Mouse (Mus musculus) kidney, postnatal 4 days (tissue): ENCODE data around the gene Gga1.

Experiments used
- DNase-seq, 2 experiments: peaks; one replicate each; pipeline ENCODE4 v3.0.0; 2021; ENCODE audit warnings: mixed read lengths in 2 of 2

Gga1 gene

DNA sequence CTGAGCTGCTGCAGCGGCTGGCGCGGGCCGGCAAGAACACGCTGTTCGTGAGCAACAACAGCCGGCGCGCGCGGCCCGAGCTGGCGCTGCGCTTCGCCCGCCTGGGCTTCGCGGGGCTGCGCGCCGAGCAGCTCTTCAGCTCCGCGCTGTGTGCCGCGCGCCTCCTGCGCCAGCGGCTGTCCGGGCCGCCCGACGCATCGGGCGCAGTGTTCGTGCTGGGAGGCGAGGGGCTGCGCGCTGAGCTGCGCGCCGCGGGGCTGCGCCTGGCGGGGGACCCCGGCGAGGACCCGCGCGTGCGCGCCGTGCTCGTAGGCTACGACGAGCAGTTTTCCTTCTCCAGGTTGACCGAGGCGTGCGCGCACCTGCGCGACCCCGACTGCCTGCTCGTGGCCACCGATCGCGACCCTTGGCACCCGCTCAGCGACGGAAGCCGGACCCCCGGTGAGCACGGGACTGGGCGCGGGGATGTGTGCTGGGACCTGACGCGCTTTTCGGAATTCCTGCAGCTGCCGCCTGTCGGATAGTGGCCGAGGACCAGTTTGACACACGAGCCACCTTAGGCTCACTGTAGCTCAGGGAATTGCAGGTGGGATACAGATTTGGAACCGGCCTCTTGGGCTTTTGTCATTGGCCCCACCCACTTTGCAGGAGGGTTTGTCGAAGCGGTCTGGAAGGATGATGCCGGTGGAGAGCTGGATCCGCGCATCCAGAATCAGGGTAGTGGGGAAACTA is 37.3 kb downstream of the Gga1 start:
- DNase-seq, result peak in 1 of 2 experiments; percentile 53

DNA sequence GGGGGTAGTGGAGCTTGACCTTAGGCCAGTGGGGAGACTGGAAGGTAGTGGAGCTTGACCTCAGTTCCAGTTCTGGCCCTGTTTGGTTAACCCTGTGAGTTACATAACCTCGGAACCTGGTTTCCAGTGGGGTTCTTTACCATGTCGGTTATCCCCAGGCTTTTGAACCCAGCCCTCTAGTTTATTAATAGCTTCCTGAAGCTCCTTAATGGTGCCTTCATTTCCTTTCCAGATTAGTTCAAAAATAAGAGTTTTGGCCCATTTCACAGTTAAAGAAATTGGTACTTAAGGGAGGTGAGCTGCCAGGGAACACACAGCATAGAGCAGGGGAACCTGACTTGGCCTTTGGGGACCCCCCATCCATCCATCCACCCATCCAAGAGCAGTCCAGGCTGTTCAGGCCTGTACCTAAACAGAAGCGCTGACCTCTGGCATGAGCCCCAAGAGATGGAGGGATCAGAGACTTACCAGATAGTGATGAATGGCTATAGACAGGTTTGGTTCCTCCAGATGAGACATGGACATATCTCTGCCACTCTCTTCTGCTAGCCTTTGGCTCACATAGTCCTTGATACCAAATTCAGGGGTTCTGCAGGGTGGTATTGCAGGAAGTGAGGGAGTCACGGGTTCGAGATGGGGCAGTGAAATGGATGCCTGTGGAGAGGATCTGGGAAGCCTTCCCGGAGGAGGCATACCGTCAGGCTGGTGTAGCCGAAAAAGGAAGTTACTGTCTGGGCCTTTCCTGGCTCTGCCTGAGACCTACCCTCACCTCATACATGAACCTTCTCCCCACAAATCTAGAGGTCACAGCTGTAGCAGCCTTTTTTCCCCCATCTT is 38.1 kb downstream of the Gga1 start:
- no peak for DNase-seq

DNA sequence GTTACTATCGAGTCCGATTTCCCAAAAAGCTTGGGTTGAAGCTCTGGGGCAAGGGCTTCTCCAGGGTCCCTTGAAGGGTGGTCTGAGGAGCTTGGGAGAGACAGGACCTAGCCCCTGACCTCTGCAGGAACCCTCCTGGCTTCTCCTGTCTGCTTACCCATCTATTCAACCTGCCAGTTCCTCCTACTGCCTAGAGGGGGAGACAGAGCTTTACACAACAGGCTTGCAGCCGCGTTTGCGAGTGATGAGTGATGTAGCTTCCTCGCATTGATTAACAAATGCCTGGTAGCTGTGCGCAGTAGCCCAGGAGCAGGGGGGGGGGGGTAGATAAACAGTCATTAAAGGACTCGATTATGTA is 38.6 kb downstream of the Gga1 start:
- peak; percentile 70 to 83 for DNase-seq

DNA sequence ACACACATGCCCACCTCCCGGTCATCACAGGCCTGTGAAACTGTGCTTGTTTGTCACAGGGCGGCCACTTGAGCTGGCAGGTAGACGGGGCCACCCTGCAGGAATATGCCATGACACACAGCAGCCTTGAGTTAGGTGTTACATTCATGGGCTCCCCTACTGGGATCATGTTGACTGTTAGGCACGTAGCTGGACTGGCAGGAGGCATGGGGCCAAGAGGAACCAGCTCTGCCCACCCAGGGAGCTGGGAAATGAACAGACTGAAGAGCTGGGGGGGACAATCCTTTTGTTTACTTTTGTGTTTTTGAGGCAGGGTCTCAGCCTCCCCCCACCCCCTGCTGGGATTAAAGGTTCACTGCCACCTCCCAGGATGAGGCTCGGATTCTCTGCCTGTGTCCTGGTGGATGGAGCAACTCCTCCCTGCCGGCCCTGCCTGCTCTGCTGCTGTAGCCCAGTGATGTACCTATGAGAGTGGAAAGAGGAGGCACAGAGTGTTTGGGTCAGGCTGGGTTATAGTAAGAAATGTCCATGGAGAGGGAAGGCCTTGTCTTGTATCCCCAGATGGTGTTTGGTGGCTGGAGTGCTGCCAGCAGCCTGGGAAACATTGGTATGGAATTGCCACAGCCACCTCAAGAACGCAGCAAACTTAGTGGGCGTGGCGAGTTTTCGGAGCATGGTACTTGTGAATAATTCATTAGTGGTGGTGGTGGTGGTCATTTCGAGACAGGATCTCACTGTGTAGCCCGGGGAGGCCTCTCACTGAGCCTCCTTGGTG is 39.2 kb downstream of the Gga1 start:
- peak; percentile 40 to 56 for DNase-seq

DNA sequence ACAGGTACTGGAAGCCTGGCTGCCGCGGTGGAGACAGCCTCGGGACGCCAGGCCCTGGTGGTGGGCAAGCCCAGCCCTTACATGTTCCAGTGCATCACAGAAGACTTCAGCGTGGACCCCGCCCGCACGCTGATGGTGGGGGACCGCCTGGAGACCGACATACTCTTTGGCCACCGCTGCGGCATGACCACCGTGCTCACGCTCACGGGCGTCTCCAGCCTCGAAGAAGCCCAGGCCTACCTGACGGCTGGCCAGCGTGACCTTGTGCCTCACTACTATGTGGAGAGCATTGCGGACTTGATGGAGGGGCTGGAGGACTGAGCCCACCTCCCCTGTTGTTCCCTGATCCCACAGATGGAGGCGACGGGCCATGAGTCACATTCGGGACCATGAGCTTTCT is 41.1 kb downstream of the Gga1 start:
- DNase-seq, result peak; percentile 27 to 30

DNA sequence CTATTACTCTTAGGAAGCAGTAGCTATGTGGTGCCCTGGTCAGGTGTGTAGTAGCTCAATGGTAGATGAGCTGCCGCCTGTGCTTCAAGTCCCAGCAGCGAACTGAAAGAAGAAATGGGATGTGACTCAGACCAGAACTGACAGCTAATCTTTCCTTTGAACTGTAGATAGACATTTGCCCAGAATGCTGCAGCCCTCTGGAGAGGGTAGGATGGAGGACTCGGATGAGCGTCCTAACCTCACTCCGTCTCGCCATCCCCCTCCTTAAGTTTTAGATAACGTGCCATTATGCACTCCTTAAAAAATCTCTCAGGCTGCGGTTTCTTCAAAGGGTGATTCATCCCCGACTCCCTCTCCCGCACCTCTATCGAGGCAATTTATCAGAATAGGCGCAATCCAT is 42.9 kb downstream of the Gga1 start:
- DNase-seq, result no peak

DNA sequence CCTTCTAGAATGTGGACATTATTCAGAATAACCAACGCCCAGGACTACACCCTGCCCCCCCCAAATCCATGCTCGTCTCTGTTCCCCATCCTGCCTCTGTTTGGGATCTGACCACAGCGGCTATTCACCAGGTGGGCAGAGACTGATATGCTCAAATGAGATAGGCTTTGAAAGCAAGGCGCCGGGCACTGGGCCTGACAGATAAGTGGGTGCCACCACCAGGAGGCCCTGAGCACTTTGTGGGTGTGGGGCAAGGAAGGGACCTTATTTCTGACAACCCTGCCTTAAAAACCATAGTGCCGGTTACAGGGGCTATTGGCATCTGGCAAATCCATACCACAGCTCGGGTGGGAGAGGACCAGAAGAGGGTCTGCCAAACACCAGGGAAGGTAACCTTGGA is 45.7 kb downstream of the Gga1 start:
- no peak for DNase-seq

DNA sequence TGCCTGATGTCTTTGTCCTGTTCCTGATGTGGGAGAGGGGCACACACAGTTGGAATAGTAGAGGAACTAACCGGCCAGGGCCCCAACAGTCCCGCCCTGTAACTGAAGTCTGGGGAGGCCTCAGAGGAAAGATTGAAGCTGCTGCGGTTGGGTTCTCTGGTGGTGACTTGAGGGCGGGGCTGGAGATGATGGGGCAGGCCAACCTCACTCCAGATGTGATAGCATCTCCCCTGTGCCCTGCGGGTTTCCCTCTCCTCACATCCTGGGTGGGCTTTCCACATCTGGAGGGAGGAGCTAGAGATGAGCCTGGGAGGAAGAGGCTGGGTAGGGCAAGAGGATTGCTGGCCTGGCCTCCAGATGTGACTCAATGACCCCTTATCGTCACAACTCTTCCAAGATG is 46.6 kb downstream of the Gga1 start:
- DNase-seq, result no peak

DNA sequence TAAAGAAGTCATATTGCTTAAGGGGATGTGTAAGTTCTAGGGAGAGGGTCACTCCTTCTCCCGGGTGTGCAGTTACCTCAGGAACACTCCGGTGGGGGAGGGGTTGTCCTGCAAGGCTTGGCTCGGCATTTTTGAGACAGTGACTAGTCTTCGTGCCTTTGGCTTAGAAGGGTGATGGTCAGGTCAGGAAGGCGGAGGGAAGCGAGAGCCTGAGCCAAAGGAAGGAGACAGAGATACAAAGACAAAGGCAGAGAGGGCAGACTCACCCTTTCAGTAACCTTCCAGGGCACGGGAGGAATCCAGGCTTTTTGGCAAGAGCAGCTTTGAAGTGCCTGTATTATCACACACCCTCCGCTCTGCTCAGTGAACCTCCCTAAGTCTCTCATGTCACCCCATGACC is 48.1 kb downstream of the Gga1 start:
- peak; percentile 37 to 48 for DNase-seq

DNA sequence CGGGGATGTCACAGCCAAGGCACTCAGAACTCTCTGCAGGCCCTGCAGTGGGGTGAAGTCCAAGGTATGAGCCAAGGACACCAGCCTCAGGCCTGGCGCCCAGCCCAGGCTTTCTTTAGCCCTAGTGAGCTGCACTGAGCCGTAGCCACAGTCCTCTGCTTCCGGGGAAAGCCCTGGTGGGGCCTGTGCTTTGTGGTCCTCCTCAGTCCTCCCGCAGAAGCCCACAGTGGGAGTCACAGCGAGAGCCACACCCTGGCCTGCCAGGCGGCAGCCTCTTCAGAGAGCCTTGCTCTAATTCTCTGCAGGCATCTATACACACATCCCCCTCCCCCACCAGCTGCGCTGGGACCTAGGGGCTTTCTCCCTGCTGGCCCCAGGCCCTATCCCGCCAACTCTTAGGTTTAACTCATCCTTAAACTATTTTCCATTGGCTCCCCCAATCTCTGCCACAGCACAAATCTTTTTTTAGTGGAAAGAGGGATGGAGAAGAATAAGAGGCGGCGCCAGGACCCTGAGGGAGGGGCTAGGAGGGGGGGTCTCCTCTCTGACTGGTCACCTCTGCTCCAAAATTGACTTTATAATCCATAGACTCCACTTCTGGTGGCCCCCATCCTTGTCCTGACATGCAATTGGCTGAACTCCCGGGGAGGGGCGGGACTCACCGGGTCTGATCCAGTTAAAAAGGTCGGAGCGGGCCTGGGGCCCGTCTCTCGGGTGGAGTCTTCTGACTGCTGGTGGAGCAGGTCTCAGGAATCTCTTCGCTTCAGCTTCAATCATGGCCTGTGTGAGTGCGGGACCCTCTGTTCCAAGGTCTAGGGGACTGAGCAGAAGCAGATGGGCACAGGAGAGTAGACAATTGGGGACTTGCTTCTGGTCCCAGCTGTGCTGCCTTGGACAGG is 49.3 kb downstream of the Gga1 start, which contains the start of gene Lgals1:
Gene Lgals1, plus strand, starts transcription at position 705 of the 899 bp plus-strand sequence.
- peak; percentile 91 to 95 for DNase-seq

DNA sequence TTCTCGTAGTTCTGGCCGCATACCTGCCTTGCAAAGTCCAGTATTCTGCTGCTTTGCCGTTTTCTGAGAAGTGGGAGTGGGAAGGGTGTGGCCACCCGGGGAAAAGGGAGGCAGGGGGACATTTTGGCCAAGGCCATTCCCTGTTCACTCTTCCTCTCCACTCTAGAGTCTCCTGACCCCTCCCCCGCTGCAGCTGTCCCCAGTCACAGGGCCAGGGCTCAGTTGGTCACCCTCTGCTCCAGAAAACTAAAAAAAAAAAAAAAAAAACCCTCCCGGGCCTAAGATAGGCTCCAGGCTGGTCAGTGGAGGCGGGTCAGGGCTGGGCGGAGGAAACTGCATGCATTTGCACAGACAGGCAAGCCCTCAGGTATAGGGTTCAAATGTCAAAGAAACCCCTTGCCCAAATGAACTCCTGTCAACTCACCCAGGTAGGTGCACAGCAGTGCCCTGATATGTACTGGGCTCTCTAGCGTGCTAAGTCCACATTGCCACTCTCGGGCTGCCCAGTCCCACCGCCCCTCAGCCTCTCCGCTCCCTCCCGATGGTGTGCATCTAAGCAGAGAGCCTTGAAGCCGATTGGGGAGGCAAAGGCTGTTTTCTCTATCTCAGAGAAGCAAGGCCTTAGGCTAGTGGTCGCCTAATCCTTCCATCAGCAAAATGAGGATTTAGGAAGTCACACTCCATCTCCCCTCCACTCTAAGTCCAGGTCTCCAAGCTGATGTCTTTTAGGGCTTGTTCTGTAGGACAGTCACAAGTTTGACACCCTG is 50.2 kb downstream of the Gga1 start:
- DNase-seq, result peak; percentile 57 to 71

DNA sequence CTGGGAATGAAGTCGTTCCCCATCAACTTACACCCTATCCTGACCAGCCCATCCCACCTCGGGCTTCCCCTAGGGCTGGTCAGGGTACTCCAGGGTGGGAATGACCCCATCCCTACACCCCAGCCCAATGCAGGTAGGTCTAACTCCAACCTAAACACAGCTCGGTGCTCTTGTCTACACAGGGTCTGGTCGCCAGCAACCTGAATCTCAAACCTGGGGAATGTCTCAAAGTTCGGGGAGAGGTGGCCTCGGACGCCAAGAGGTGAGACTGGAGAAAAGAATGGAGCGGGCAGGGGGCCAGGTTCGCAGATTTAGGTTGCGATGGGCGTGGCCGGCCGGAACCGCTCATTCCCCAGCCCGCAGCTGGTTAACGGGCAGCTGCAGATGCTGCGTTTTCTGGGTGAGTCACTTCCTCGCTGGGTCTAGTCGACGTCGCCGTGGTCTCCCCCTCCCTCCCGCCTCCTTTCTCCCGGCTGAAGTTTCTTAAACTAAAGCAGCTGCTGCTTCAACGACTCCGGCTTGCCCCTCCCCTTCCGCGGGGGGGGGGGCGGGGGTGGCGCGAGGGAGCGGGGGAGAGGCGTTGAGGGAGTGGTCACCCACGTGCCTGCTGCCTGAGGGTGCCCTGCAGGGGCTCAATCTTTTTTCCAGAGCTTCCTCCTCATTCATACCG is 50.9 kb downstream of the Gga1 start:
- peak; percentile 84 to 91 for DNase-seq

DNA sequence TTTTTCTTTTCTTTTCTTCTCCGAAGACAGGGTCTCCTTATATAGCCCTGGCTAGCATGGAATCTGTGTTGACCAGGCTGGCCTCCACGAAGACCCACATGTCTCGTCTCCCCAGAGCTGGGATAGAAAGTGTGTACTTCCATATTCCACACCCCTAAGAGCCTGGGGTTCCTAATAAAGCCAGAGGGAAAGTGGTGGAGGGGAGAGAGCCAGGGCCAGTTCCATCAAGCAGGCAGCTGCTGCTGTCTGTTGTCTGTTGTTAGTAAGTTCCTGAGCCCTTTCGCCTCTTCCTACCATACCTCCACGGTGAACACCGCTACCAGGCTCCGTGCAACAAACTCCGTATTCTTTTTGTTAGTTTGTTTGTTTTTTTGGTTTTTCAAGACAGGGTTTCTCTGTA is 51.5 kb downstream of the Gga1 start:
- no peak for DNase-seq

DNA sequence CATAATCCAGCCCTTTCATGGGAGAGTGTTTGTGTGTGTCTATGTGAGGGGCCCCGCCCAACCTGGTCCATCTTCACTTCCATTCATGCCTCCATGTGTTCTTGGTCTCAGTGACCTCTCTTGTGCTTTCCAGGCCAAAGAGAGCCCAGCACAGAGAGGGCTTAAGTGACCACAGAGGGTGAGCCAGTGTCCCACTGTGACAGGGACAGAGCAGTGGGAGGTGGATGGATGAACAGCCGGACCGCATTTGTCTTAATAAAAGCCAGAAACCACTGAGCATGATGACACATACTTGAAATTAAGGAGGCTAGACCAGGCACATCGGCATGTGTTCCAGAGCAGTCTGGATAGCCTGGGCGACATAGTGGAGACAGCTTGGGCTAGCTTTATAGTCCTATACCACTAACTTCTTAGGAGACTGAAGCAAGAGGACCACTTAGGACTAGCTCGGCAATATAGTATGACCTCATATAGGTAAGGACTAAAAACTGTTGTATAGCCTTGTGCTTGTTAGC is 53.3 kb downstream of the Gga1 start:
- DNase-seq, result no peak

DNA sequence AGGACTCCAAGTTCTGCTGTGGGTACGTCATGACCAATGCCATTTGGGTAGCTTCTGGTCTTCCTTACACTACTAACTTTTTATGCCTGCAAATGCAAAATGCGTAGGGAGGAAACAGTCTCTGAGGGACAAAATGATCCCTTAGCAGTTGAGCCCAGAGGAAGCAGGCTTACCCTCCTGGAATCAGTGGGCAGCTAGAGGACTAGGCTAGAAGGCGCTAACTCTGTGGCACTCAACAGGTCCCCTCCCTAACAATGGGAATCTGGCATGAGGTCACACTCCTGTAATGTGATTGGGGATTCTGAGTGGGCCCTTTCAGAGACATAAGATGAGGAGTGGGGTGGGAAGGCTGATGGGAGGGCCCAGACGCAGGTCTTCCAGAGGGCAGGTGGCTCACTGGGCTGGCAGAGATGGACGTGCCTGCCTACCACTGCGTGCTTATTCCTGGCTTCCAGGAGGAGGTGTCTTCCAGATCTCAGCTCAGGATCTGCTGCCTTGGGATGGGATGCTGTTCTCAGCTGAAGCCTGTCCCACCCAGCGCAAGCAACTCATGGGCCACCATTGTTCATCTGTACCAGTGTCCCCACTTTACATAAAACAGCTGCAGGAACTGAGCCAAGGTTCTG is 53.9 kb downstream of the Gga1 start:
- no peak for DNase-seq

DNA sequence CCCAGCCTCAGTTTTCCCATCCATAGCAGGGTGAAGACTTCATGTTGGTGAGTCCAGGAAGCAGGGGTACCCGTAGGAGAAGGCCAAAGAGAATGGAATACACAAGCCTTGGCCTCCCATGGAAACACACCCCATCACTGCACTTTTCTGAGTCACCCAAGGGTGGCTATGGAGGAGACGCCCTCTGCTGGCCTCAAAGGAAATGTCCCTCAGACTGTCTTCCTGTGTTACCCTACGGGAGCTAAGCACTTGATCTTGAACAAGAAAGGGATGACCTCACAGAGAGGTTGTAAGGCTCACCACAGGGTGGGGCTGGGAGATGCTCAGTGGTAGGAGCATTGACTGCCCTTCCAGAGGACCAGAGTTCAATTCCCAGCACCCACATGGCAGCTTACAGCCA is 54.6 kb downstream of the Gga1 start:
- peak; percentile 62 to 74 for DNase-seq

DNA sequence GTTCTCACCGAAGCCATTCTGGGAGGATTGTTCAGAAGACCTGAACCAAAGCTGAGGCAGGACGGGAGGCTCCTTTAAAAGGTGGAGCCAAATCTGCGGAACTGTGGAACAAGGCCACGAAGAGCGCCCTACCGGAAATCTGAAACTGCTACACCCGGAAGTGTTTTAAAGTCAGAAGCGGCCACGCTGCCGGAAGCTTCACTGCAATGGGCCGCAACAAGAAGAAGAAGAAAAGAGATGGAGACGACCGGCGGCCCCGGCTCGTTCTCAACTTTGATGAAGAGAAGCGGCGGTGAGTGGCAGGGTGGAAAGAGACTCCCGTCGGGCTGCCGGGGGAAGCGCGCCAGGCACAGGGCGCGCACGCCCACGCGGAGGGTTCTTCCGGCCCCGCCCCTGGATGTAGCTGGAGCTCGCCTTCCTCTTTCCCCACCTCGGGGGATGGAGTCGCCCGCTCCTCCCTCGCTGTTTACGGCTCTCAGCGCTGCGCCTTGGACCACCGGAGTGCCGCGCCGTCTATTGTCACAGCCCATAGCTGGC is 57.9 kb downstream of the Gga1 start, which contains the start of gene Nol12:
Gene Nol12, plus strand, starts transcription at position 150 of the 537 bp plus-strand sequence.
- DNase-seq, result peak; percentile 83 to 89

DNA sequence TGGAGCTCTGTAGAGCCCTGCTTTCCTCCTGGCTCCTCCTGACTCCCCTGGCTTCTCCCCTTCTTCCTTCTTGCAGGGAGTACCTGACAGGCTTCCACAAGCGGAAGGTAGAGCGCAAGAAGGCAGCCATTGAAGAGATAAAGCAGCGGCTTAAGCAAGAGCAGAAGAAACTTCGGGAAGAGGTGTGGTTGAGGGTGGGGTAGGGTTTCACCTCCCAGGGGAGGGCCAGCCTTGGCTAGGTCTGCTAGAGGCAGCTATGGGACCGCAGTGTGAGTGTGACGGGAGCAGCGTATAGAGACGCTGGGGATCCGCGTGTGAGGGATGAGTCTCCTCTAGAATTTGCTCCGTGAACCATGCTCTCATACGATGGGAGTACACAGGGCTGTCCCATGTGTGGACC is 59.4 kb downstream of the Gga1 start:
- DNase-seq, result no peak

DNA sequence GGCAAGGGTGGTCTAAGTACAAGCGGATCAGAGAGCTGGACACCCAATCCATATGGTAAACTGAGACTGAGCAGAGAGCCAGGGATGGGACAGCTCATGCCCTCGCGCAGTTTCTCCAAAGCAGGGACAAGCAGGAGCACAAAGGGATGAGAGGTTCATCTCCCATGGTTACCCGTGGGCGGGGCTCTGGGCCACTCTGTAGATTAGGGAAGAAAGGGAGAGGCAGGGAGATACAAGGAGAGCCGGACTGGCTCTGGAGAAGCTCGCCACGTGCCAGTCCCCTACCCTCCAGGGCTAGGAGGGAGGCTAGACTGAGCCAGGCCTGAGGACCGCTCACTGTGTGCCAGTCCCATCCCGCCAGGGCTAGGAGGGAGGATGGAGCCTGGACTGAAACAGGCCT is 60.3 kb downstream of the Gga1 start:
- no peak for DNase-seq

DNA sequence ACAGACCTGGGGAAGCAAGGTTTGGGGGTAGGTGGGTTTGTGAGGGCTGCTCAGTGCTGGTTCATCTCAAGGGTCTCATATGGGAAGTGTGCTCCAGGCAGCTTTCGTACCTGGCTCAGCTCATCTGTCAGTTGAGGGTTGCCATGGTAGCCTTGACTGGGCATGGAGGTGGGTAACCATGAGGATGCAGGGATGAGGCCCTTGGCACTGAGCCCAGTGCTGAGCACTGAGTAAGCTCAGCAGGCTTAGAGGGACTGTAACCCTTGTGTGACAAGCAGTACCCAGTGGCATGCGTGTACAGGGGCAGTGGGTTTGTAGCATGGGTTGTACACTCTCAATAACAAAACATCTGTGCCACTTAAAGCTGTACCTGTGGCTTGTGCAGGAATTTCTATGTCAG is 61.0 kb downstream of the Gga1 start:
- no peak for DNase-seq
